Mouse (Mus musculus) neural tube, embryonic 12.5 days (tissue): ENCODE data around the gene Tspan5. TPM values are rescaled to one million over a fixed set of nuclear protein-coding genes. Genes with fewer than 3 reads are reported as not detected.

Source experiments
- ATAC-seq: fragments of 200-750 bp; cut with Nextera tagmentation; 2 replicates; pipeline ENCODE4 v1.8.0; 2017; ENCODE audit warnings: low read depth, mild to moderate bottlenecking, moderate TSS enrichment, moderate library complexity; ENCODE audit not compliant: low FRiP score
- H3K27ac ChIP-seq: fragments of 300-500 bp; sonication (generic); 2 replicates; pipeline ENCODE4 v1.5.1; 2016
- H3K27me3 ChIP-seq: fragments of 300-500 bp; sonication (generic); replicated peaks from 2 replicates; pipeline ENCODE4 v1.6.1; 2016; ENCODE audit warnings: mild to moderate bottlenecking
- H3K36me3 ChIP-seq: fragments of 300-500 bp; sonication (generic); 2 replicates; pipeline ENCODE4 v1.6.1; 2016; ENCODE audit warnings: mild to moderate bottlenecking
- H3K4me1 ChIP-seq: fragments of 300-500 bp; sonication (generic); 2 replicates; pipeline ENCODE4 v1.6.1; 2016
- H3K4me2 ChIP-seq: fragments of 300-500 bp; sonication (generic); replicated peaks from 2 replicates; pipeline ENCODE4 v1.6.1; 2016; ENCODE audit warnings: mild to moderate bottlenecking
- H3K4me3 ChIP-seq: fragments of 300-500 bp; sonication (generic); 2 replicates; pipeline ENCODE4 v1.5.1; 2016
- H3K9ac ChIP-seq: fragments of 300-500 bp; sonication (generic); 2 replicates; pipeline ENCODE4 v1.6.1; 2016; ENCODE audit warnings: mild to moderate bottlenecking
- H3K9me3 ChIP-seq: fragments of 300-500 bp; sonication (generic); 2 replicates; pipeline ENCODE4 v1.6.1; 2016; ENCODE audit warnings: mild to moderate bottlenecking
- WGBS: fragments of 180-500 bp; shearing (Covaris S2); methylation state at CpG from one replicate; pipeline ENCODE4 v1.1.7; 2016; 5-methylcytosine and 5-hydroxymethylcytosine counted together
- polyA plus RNA-seq: library from polyadenylated mRNA; unstranded; fragments of >200 nt; fragmentation: Nextera tagmentation; extraction: Ambion mirVana; gene quantifications from 2 replicates; pipeline ENCODE4 v1.2.1, GENCODE M21; 2016

Tspan5 gene
- polyA plus RNA-seq, 1 experiment from 2014 or later: 95.3 TPM

DNA sequence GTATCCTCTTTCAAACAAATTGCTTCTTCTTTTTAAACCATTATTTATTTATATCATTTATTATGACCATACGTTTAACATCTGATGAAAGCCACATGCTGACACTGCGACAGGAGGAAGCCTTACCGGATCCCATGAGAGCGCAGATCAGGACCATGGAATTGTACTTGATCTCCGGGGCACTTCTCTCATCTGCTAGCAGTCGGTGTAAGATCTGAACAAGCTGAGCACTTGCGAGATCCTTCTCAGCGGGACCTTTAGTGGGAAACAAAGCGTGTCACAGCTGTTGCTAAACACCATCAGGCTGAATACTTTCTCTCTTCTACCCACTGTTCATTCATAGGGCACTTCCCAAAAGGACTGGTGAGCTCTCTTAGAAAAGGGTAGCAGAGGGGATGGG lies 199.6 kb downstream of the Tspan5 start:
- ATAC-seq: peak; percentile 53; the same call in 1 of the 2 replicates
- H3K9ac ChIP-seq: no peak overlapping the region
- no peak overlapping the region for H3K4me3 ChIP-seq
- H3K4me1 ChIP-seq: no peaks in the 10 kb centered on the region; the same call in 1 of the 2 replicates
- H3K4me2 ChIP-seq: no peak overlapping the region
- H3K27me3 ChIP-seq: no peaks in the 10 kb centered on the region
- peaks cover 46% of the 10 kb centered on the region for H3K36me3 ChIP-seq
- no peaks in the 10 kb centered on the region for H3K9me3 ChIP-seq
- 40% methylated on average over 9 of the region's 9 CpGs for WGBS
- no peak overlapping the region for H3K27ac ChIP-seq

DNA sequence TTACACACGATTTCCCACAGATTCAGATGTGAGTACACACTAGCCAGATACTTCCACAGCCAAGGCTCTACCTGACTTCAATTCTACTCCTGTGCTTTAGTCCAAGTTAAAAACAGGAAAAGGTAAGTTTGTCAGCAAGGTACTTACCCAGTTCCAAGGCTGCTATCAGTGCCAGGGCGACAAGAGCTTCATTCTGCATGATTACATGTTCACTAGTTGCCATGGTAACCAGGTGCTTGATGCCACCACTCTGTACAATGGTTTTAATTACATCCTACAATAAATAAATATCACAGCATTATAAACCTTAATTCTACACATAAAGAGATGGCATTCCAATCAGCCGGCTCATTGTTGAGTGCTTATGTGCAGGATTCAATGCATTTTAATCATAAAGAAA lies 203.5 kb downstream of the Tspan5 start:
- H3K4me2 ChIP-seq: no peak overlapping the region
- H3K9me3 ChIP-seq: no peaks in the 10 kb centered on the region
- H3K4me3 ChIP-seq: no peak overlapping the region
- 89% methylated on average over 3 of the region's 3 CpGs for WGBS
- H3K27me3 ChIP-seq: no peaks in the 10 kb centered on the region
- H3K4me1 ChIP-seq: no peaks in the 10 kb centered on the region; the same call in 1 of the 2 replicates
- H3K36me3 ChIP-seq: peaks cover 24% of the 10 kb centered on the region
- no peak overlapping the region for H3K9ac ChIP-seq
- H3K27ac ChIP-seq: no peak overlapping the region
- no peak for ATAC-seq

DNA sequence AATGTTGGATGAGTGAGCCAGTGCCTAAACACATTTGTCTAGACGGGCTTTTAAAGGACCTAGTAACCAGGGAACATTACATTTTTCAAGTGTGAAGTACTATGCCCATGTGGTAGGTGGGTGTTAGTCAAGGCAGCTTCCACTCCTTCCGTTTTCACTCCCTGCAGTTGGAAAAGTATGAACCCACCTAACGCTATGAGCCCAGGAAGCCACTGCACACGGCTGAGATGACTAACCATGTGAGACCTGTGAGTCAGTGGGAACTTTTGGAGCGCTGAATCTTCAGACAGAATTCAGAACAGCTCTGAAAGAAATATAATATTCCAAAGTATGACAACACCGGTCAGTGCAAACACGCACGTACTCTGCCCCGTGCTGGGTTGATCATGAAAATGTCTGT lies 207.1 kb downstream of the Tspan5 start:
- H3K4me2 ChIP-seq: no peak overlapping the region
- H3K9me3 ChIP-seq: no peaks in the 10 kb centered on the region
- no peaks in the 10 kb centered on the region for H3K27me3 ChIP-seq
- H3K27ac ChIP-seq: no peak overlapping the region
- no peak for ATAC-seq
- H3K36me3 ChIP-seq: peaks cover 29% of the 10 kb centered on the region
- H3K9ac ChIP-seq: no peak overlapping the region
- H3K4me1 ChIP-seq: no peaks in the 10 kb centered on the region
- no peak overlapping the region for H3K4me3 ChIP-seq
- 96% methylated on average over 9 of the region's 9 CpGs for WGBS

DNA sequence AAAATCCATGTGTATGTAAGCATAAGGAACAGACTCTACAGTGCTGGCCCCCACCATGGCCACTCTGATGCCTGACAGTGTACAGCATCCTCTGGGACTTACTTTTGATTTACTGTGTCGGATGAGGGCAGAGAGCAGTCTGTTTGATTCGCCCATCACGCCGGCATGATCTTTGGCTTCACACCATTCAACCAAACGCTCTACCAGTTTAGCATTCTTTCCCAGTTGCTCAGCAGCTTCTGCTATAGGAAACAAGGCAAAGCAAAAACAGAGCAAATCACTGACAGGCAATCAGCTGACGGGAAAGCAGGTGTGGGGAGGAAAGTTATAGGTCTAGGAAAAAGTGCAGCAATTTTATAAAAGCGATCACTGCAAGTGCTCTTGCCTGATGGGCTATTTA lies 213.2 kb downstream of the Tspan5 start:
- ATAC-seq: no peak
- no peaks in the 10 kb centered on the region for H3K4me1 ChIP-seq
- H3K4me3 ChIP-seq: no peak overlapping the region
- no peaks in the 10 kb centered on the region for H3K27me3 ChIP-seq
- H3K9ac ChIP-seq: no peak overlapping the region
- H3K36me3 ChIP-seq: peaks cover 31% of the 10 kb centered on the region
- no peak overlapping the region for H3K4me2 ChIP-seq
- H3K27ac ChIP-seq: no peak overlapping the region
- H3K9me3 ChIP-seq: no peaks in the 10 kb centered on the region
- 89% methylated on average over 7 of the region's 7 CpGs for WGBS

Other genes starting within 250 kb of the Tspan5 start
- 309 and 317 TPM in 2 replicates for gene Eif4e, start 216.0 kb upstream of the Tspan5 start, polyA plus RNA-seq